In genomic region chr4:123957492-123957808, GRCm38 (mm10) we compare ENCODE assay signal across 10 mouse cellular contexts. TPM values are rescaled to one million over a fixed set of nuclear protein-coding genes. Genes with fewer than 3 reads are reported as not detected.
A peak's percentile ranks its signal among the peaks of the same experiment; 100 is the strongest.
DNase-seq lines count a peak whose midpoint lies in the region; ATAC-seq and TF ChIP-seq lines count a peak whose summit lies in the region.
"Had no signal": no experiment of that assay in that cellular context is flagged by ENCODE, and none has a peak within 500 bp of the region (broad histone marks: within the 10 kb centered on the region; RNA-seq: fewer than 3 reads in every experiment).

No protein-coding gene starts in this region.

- no peaks in the 10 kb centered on the region for H3K4me1 ChIP-seq in kidney, postnatal 0 days (replicated peaks; ENCODE audit: insufficient read depth, low read length)
- 0 out of 2 replicates have a peak, but pooled peaks cover 6% of the 10 kb centered on the region for H3K4me1 ChIP-seq in forebrain, postnatal 0 days (ENCODE audit: insufficient read depth)
- H3K4me1 ChIP-seq in liver, embryonic 11.5 days (replicated peaks; ENCODE audit: control insufficient read depth, insufficient read depth, low read length): no peaks in the 10 kb centered on the region; the same call in 1 of the 2 replicates
- H3K4me1 ChIP-seq in neural tube, embryonic 15.5 days: peaks cover 10% of the 10 kb centered on the region

- H3K36me3 ChIP-seq in kidney, postnatal 0 days (ENCODE audit: insufficient read depth, low read length): no peaks in the 10 kb centered on the region
- H3K36me3 ChIP-seq in forebrain, postnatal 0 days (ENCODE audit: insufficient read depth): no peaks in the 10 kb centered on the region
- H3K36me3 ChIP-seq in liver, embryonic 11.5 days (ENCODE audit: control insufficient read depth, insufficient read depth, low read length): no peaks in the 10 kb centered on the region
- no peaks in the 10 kb centered on the region for H3K36me3 ChIP-seq in neural tube, embryonic 15.5 days

- intact Hi-C loops in left cerebral cortex, postnatal 25 days (cut with DNase I): loop anchor here (2.0 to 10.0 kb wide), 2 partner anchors 185 to 437 kb away; no protein-coding TSS in a partner anchor

- WGBS in kidney, postnatal 0 days: 57% methylated on average over 4 of the region's 4 CpGs
- whole genome bisulfite sequencing in forebrain, postnatal 0 days: 47% methylated on average over 4 of the region's 4 CpGs
- 54% methylated on average over 4 of the region's 4 CpGs for WGBS in liver, embryonic 11.5 days
- 58% methylated on average over 4 of the region's 4 CpGs for WGBS in neural tube, embryonic 15.5 days

- H3K4me2 ChIP-seq in kidney, postnatal 0 days (ENCODE audit: low read length): peak overlapping the region; percentile 44; the same call in 1 of the 2 replicates
- H3K4me2 ChIP-seq in forebrain, postnatal 0 days (ENCODE audit: low read depth): peak overlapping the region; percentile 42
- no peak overlapping the region for H3K4me2 ChIP-seq in liver, embryonic 11.5 days
- peak overlapping the region; percentile 50 for H3K4me2 ChIP-seq in neural tube, embryonic 15.5 days

- TF ChIP-seq CTCF in kidney, postnatal 0 days (IDR thresholded peaks at IDR 0.05; ENCODE audit: low read depth): no peak
- no peak for TF ChIP-seq CTCF in forebrain, postnatal 0 days (IDR thresholded peaks at IDR 0.05; ENCODE audit: low read depth)

- peaks cover 5% of the 10 kb centered on the region; the same call in 1 of the 2 replicates for H3K27me3 ChIP-seq in kidney, postnatal 0 days (ENCODE audit: insufficient read depth, low read length)
- no peaks in the 10 kb centered on the region; the same call in 1 of the 2 replicates for H3K27me3 ChIP-seq in forebrain, postnatal 0 days (ENCODE audit: insufficient read depth, low read length)
- H3K27me3 ChIP-seq in liver, embryonic 11.5 days (replicated peaks; ENCODE audit: control insufficient read depth, insufficient read depth, low read length): peaks cover 18% of the 10 kb centered on the region
- peaks cover 50% of the 10 kb centered on the region for H3K27me3 ChIP-seq in neural tube, embryonic 15.5 days (replicated peaks)

- ATAC-seq in kidney, postnatal 0 days (replicated peaks; ENCODE audit: low FRiP score, low read depth): no peak
- ATAC-seq in forebrain, postnatal 0 days: no peak; the same call in 1 of the 2 replicates
- peak; percentile 20; the same call in 1 of the 2 replicates for ATAC-seq in liver, embryonic 11.5 days (replicated peaks; ENCODE audit: low FRiP score)
- no peak for ATAC-seq in neural tube, embryonic 15.5 days (ENCODE audit: low FRiP score)

- H3K9me3 ChIP-seq in kidney, postnatal 0 days (replicated peaks; ENCODE audit: low read length): no peaks in the 10 kb centered on the region
- no peaks in the 10 kb centered on the region for H3K9me3 ChIP-seq in forebrain, postnatal 0 days (ENCODE audit: low read length)
- no peaks in the 10 kb centered on the region for H3K9me3 ChIP-seq in liver, embryonic 11.5 days (ENCODE audit: control insufficient read depth, low read length)
- H3K9me3 ChIP-seq in neural tube, embryonic 15.5 days (replicated peaks): no peaks in the 10 kb centered on the region

- no peak for DNase-seq in kidney, postnatal 0 days (ENCODE audit: low spot score)
- DNase-seq in kidney, adult 8-10 months: no peak
- DNase-seq in forebrain, postnatal 0 days: no peak
- DNase-seq in liver, embryonic 11.5 days (ENCODE audit: low spot score): no peak
- DNase-seq in left cerebral cortex, postnatal 25 days (ENCODE audit: low spot score in 2 of 2): no peak
- no peak for DNase-seq in spleen, postnatal 36 days (ENCODE audit: low spot score in 2 of 2)

- H3K27ac ChIP-seq in kidney, postnatal 0 days: no peak overlapping the region
- H3K27ac ChIP-seq in forebrain, postnatal 0 days (ENCODE audit: low read depth, low read length): no peak overlapping the region
- no peak overlapping the region for H3K27ac ChIP-seq in liver, embryonic 11.5 days (ENCODE audit: low read depth, low read length)
- no peak overlapping the region for H3K27ac ChIP-seq in neural tube, embryonic 15.5 days (replicated peaks)

- no peak overlapping the region for H3K4me3 ChIP-seq in kidney, postnatal 0 days (replicated peaks; ENCODE audit: low read depth, low read length)
- no peak overlapping the region for H3K4me3 ChIP-seq in forebrain, postnatal 0 days (ENCODE audit: low read depth, low read length)
- H3K4me3 ChIP-seq in liver, embryonic 11.5 days (ENCODE audit: low read depth, low read length): no peak overlapping the region
- no peak overlapping the region for H3K4me3 ChIP-seq in neural tube, embryonic 15.5 days (replicated peaks)

- H3K9ac ChIP-seq in kidney, postnatal 0 days (ENCODE audit: low read depth, low read length): no peak overlapping the region
- no peak overlapping the region for H3K9ac ChIP-seq in forebrain, postnatal 0 days
- no peak overlapping the region for H3K9ac ChIP-seq in liver, embryonic 11.5 days (ENCODE audit: low read depth, low read length)
- H3K9ac ChIP-seq in neural tube, embryonic 15.5 days (replicated peaks): no peak overlapping the region

RNA-seq across cellular contexts. Expression of gene 4930535I16Rik, which starts 39.6 kb away (rescaled TPM):
- not detected in 2 replicates for polyA plus RNA-seq in kidney, postnatal 0 days (2015; fragmentation: Nextera tagmentation; extraction: Ambion mirVana)
- total RNA-seq in forebrain, postnatal 0 days (2014; rRNA removed): not detected in 2 replicates
- not detected in 2 replicates for polyA plus RNA-seq in forebrain, postnatal 0 days (2015; fragmentation: Nextera tagmentation; extraction: Ambion mirVana)
- not detected in 2 replicates for polyA plus RNA-seq in liver, embryonic 11.5 days (2014; fragmentation: Nextera tagmentation; extraction: Ambion mirVana)
- not detected in 2 replicates for polyA plus RNA-seq in neural tube, embryonic 15.5 days (2015; fragmentation: Nextera tagmentation; extraction: Ambion mirVana)
- total RNA-seq in left cerebral cortex, postnatal 25 days (2021): not detected
- total RNA-seq: hematopoietic stem cell, adult 5-6 weeks; neutrophil, adult 5-6 weeks had no signal
- polyA plus RNA-seq: embryonic facial prominence, embryonic 11.5 days had no signal

RNA-seq across cellular contexts. Expression of gene Rragc, which starts 40.2 kb away (rescaled TPM):
- 46.8 and 47.1 TPM in 2 replicates for polyA plus RNA-seq in kidney, postnatal 0 days (2015; fragmentation: Nextera tagmentation; extraction: Ambion mirVana)
- 41.8 and 51.9 TPM in 2 replicates for total RNA-seq in forebrain, postnatal 0 days (2014; rRNA removed)
- polyA plus RNA-seq in forebrain, postnatal 0 days (2015; fragmentation: Nextera tagmentation; extraction: Ambion mirVana): 32.8 and 42.6 TPM in 2 replicates
- polyA plus RNA-seq in liver, embryonic 11.5 days (2014; fragmentation: Nextera tagmentation; extraction: Ambion mirVana): 37.8 and 39.9 TPM in 2 replicates
- polyA plus RNA-seq in neural tube, embryonic 15.5 days (2015; fragmentation: Nextera tagmentation; extraction: Ambion mirVana): 44.4 and 45.4 TPM in 2 replicates
- 10 to 100 TPM; 58.4 to 63.8 TPM for total RNA-seq in left cerebral cortex, postnatal 25 days (2021)

RNA-seq across cellular contexts. Expression of gene Mycbp, which starts 52.8 kb away (rescaled TPM):
- polyA plus RNA-seq in kidney, postnatal 0 days (2015; fragmentation: Nextera tagmentation; extraction: Ambion mirVana): 67.7 and 76.4 TPM in 2 replicates
- 7.1 and 7.9 TPM in 2 replicates for total RNA-seq in forebrain, postnatal 0 days (2014; rRNA removed)
- 40.8 and 46.0 TPM in 2 replicates for polyA plus RNA-seq in forebrain, postnatal 0 days (2015; fragmentation: Nextera tagmentation; extraction: Ambion mirVana)
- 102 and 106 TPM in 2 replicates for polyA plus RNA-seq in liver, embryonic 11.5 days (2014; fragmentation: Nextera tagmentation; extraction: Ambion mirVana)
- 37.6 and 45.2 TPM in 2 replicates for polyA plus RNA-seq in neural tube, embryonic 15.5 days (2015; fragmentation: Nextera tagmentation; extraction: Ambion mirVana)
- 10 to 100 TPM; 11.2 to 13.3 TPM for total RNA-seq in left cerebral cortex, postnatal 25 days (2021)
